Mouse (Mus musculus): ENCODE data around the gene Orm2. TPM values are rescaled to one million over a fixed set of nuclear protein-coding genes. Genes with fewer than 3 reads are reported as not detected.

Orm2 gene
- polyA plus RNA-seq, 1 experiment from 2014 or later = not detected

DNA sequence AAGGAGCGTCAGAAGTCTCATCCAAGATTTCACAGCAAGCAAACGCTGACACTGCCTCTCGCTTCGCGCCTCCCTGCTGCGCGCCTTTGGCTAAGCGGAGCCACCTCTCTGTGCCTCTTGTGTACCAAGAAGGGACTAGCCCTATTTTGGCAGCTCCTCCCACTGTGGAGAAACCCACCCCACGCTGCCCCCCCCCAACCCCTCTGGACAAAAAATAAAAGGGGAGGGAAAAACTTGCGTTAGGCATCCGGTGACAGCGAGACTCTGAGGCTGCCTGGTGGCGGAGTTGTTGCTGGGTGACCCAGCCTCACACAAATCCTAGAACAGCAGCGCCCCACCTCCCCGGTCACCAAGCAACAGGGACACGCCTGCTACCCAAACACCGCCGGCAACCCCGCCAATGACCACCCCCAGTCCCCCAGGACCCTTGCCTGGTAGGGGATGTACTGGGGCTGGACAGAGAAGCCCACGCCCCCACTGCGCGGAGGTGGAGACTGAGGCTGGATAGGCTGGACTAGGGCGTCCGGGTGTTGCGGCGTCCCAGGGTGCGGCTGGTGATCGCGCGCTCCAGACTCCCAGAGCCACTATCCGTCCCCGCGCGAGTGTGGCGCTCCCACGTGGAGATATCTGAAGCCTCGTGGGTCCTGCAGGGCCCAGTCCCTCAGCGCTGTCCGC is 47.8 kb downstream of the Orm2 start:
- H3K36me3 ChIP-seq (ENCODE audit: control insufficient read depth, insufficient read depth, low read length) = no peaks in the 10 kb centered on the region
- peak overlapping the region; percentile 51 for H3K9ac ChIP-seq (ENCODE audit: low read length)
- TF ChIP-seq CTCF (IDR thresholded peaks at IDR 0.05; ENCODE audit: low read depth) (0 out of 2 replicates have a peak, but pooled peaks have one; percentile 2), EP300 (optimal IDR thresholded peaks at IDR 0.05) (no peak)
- H3K4me2 ChIP-seq (replicated peaks; ENCODE audit: low read depth) = peak overlapping the region; percentile 95
- H3K27ac ChIP-seq (replicated peaks) = peak overlapping the region; percentile 50
- WGBS = under 1% methylated on average over 38 of the region's 39 CpGs
- no peaks in the 10 kb centered on the region for H3K27me3 ChIP-seq (ENCODE audit: control insufficient read depth, insufficient read depth, low read length)
- DNase-seq (ENCODE audit: low spot score) (peak; percentile 81), ATAC-seq (ENCODE audit: low FRiP score, low TSS enrichment) (peak; percentile 81)
- no peaks in the 10 kb centered on the region for H3K9me3 ChIP-seq (ENCODE audit: control insufficient read depth, low read length)
- peaks cover 4% of the 10 kb centered on the region for H3K4me1 ChIP-seq (replicated peaks; ENCODE audit: control insufficient read depth, insufficient read depth)
- H3K4me3 ChIP-seq (ENCODE audit: low read depth, low read length) = peak overlapping the region; percentile 48

DNA sequence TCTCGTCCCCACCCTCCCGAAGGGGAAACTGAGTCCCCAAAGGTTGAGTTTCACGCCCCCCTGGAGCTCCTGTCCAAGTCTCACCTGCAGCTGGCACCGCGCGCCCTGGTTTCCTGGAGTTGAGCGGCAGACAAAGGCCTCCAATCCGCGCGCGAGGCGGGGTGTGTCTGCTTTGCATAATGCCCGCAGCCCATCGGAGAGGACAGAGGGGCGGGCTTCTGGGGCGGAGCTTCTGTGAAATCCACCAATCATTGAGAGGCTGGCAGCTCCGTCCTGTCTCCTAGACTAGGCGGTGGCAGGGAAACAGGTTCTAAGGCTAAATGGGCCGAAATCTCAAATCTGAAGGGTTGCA is 48.3 kb downstream of the Orm2 start:
- peak overlapping the region; percentile 51 for H3K9ac ChIP-seq (ENCODE audit: low read length)
- peak overlapping the region; percentile 95 for H3K4me2 ChIP-seq (replicated peaks; ENCODE audit: low read depth)
- peak; percentile 97 for DNase-seq (ENCODE audit: low spot score)
- H3K4me1 ChIP-seq (replicated peaks; ENCODE audit: control insufficient read depth, insufficient read depth) = peaks cover 4% of the 10 kb centered on the region; the same call in 1 of the 2 replicates
- 0% methylated on average over 19 of the region's 19 CpGs for WGBS
- peak; percentile 93 for ATAC-seq (ENCODE audit: low FRiP score, low TSS enrichment)
- H3K27me3 ChIP-seq (ENCODE audit: control insufficient read depth, insufficient read depth, low read length) = no peaks in the 10 kb centered on the region
- no peak for TF ChIP-seq EP300 (optimal IDR thresholded peaks at IDR 0.05)
- 0 out of 2 replicates have a peak, but pooled peaks have one; percentile 0 for TF ChIP-seq CTCF (IDR thresholded peaks at IDR 0.05; ENCODE audit: low read depth)
- H3K9me3 ChIP-seq (ENCODE audit: control insufficient read depth, low read length) = no peaks in the 10 kb centered on the region
- H3K36me3 ChIP-seq (ENCODE audit: control insufficient read depth, insufficient read depth, low read length) = no peaks in the 10 kb centered on the region
- H3K27ac ChIP-seq (replicated peaks) = peak overlapping the region; percentile 50; the same call in 1 of the 2 replicates
- peak overlapping the region; percentile 48 for H3K4me3 ChIP-seq (ENCODE audit: low read depth, low read length)

DNA sequence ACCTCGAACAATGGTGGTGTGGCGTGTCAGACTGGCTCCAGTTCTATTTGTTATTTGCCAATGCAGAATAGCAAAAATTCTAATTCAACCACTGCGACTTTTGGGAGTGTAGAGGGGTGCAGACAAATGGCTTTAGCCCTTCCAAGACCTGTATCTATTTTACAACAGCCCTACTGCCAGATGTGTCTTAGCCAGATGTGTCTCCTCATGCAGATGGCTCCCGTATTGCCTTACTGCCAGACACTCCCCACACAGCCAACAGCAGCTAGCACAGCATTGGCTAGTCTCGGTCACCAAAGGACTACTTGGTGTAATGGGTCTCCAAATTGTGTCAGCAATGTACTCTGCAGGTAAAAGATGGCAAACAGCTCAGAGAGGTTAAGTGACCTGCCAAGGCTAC is 49.0 kb downstream of the Orm2 start:
- Histone ChIP-seq H3K27ac (replicated peaks) (no peak overlapping the region), H3K4me1 (replicated peaks; ENCODE audit: control insufficient read depth, insufficient read depth) (peaks cover 4% of the 10 kb centered on the region; the same call in 1 of the 2 replicates), H3K9me3 (ENCODE audit: control insufficient read depth, low read length) (no peaks in the 10 kb centered on the region), H3K27me3 (ENCODE audit: control insufficient read depth, insufficient read depth, low read length) (no peaks in the 10 kb centered on the region), H3K4me2 (replicated peaks; ENCODE audit: low read depth) (no peak overlapping the region), H3K4me3 (ENCODE audit: low read depth, low read length) (no peak overlapping the region), H3K9ac (ENCODE audit: low read length) (no peak overlapping the region), H3K36me3 (ENCODE audit: control insufficient read depth, insufficient read depth, low read length) (no peaks in the 10 kb centered on the region)
- 49% methylated on average over 5 of the region's 5 CpGs for WGBS
- ATAC-seq (ENCODE audit: low FRiP score, low TSS enrichment) = no peak
- DNase-seq (ENCODE audit: low spot score) = no peak
- TF ChIP-seq CTCF (IDR thresholded peaks at IDR 0.05; ENCODE audit: low read depth) = no peak
- TF ChIP-seq EP300 (optimal IDR thresholded peaks at IDR 0.05) = no peak

DNA sequence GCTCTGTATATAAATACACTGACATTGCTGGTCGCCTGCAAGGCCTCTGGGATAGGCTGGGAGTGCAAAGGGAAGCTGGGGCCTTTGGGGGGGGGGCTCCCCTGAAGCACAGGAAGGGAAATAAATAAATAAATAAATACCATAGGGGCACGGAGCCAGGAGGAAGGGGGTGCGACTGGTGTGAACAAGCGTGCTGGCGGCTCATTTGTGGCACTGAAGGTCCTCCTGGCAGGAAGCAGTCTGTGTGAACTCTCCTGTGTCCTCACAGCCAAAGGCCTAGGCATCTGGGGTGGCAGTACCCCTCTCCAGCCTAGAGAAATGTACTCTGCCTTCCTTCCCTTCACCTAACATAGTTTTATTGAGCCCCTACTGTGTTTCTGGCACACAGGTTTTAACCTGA is 52.7 kb downstream of the Orm2 start:
- Histone ChIP-seq H3K27me3 (ENCODE audit: control insufficient read depth, insufficient read depth, low read length) (no peaks in the 10 kb centered on the region), H3K4me1 (replicated peaks; ENCODE audit: control insufficient read depth, insufficient read depth) (peaks cover 3% of the 10 kb centered on the region; the same call in 1 of the 2 replicates), H3K27ac (replicated peaks) (no peak overlapping the region), H3K36me3 (ENCODE audit: control insufficient read depth, insufficient read depth, low read length) (no peaks in the 10 kb centered on the region), H3K9me3 (ENCODE audit: control insufficient read depth, low read length) (no peaks in the 10 kb centered on the region), H3K4me2 (replicated peaks; ENCODE audit: low read depth) (no peak overlapping the region), H3K9ac (ENCODE audit: low read length) (no peak overlapping the region), H3K4me3 (ENCODE audit: low read depth, low read length) (no peak overlapping the region)
- no peak for ATAC-seq (ENCODE audit: low FRiP score, low TSS enrichment)
- WGBS = 71% methylated on average over 5 of the region's 5 CpGs
- no peak for DNase-seq (ENCODE audit: low spot score)
- TF ChIP-seq CTCF (IDR thresholded peaks at IDR 0.05; ENCODE audit: low read depth) (no peak), EP300 (optimal IDR thresholded peaks at IDR 0.05) (no peak)

Other genes with a start within 250 kb of the Orm2 start
- 8.2 and 10.6 TPM in 2 replicates for gene Ambp, start 207.7 kb upstream of the Orm2 start, polyA plus RNA-seq (2015; fragmentation: Nextera tagmentation; extraction: Ambion mirVana)
- gene Kif12, start 190.3 kb upstream of the Orm2 start, polyA plus RNA-seq (2015; fragmentation: Nextera tagmentation; extraction: Ambion mirVana) = 4.0 and 4.7 TPM in 2 replicates
- 5.3 and 6.2 TPM in 2 replicates for gene Col27a1, start 148.4 kb upstream of the Orm2 start, polyA plus RNA-seq (2015; fragmentation: Nextera tagmentation; extraction: Ambion mirVana)
- 16.3 and 17.4 TPM in 2 replicates for gene Orm1, start 17.9 kb upstream of the Orm2 start, polyA plus RNA-seq (2015; fragmentation: Nextera tagmentation; extraction: Ambion mirVana)
- gene Orm3, start 6.3 kb upstream of the Orm2 start, polyA plus RNA-seq (2015; fragmentation: Nextera tagmentation; extraction: Ambion mirVana) = not detected in 2 replicates
- gene Akna, start 40.9 kb downstream of the Orm2 start, polyA plus RNA-seq (2015; fragmentation: Nextera tagmentation; extraction: Ambion mirVana) = 2.0 and 2.2 TPM in 2 replicates
- gene Whrn, start 133.5 kb downstream of the Orm2 start, polyA plus RNA-seq (2015; fragmentation: Nextera tagmentation; extraction: Ambion mirVana) = 1.2 and 2.0 TPM in 2 replicates
- gene Atp6v1g1, start 182.3 kb downstream of the Orm2 start, polyA plus RNA-seq (2015; fragmentation: Nextera tagmentation; extraction: Ambion mirVana) = 221 and 234 TPM in 2 replicates
- gene Tmem268, start 196.3 kb downstream of the Orm2 start, polyA plus RNA-seq (2015; fragmentation: Nextera tagmentation; extraction: Ambion mirVana) = 4.3 and 4.9 TPM in 2 replicates
- not detected in 2 replicates for gene Gm11213, start 242.8 kb downstream of the Orm2 start, polyA plus RNA-seq (2015; fragmentation: Nextera tagmentation; extraction: Ambion mirVana)

Data from stomach, postnatal 0 days (tissue).